Mouse (Mus musculus): Measurements from ENCODE around the gene Cacna1a.
A peak's percentile ranks its signal among the peaks of the same experiment; 100 is the strongest.

The Cacna1a gene

GRCm38 (mm10) chr8:84388275-84388674 is at the start of gene Cacna1a:
Cacna1a (plus strand) TSS chr8:84388440.
- peak; percentile 7 for DNase-seq

GRCm38 (mm10) chr8:84338493-84338892 is 49.7 kb upstream of the Cacna1a start:
- peak; percentile 16 for DNase-seq

- DNase-seq: peak; percentile 16
Measured at GRCm38 (mm10) chr8:84339320-84339719, 48.9 kb upstream of the Cacna1a start.

- DNase-seq: no peak
Measured at GRCm38 (mm10) chr8:84339867-84340266, 48.4 kb upstream of the Cacna1a start.

GRCm38 (mm10) chr8:84340671-84341070 is 47.6 kb upstream of the Cacna1a start:
- peak; percentile 19 for DNase-seq

GRCm38 (mm10) chr8:84345493-84345892 is 42.7 kb upstream of the Cacna1a start:
- no peak for DNase-seq

- DNase-seq: peak; percentile 11
Measured at GRCm38 (mm10) chr8:84346421-84346820, 41.8 kb upstream of the Cacna1a start.

- DNase-seq: no peak
Measured at GRCm38 (mm10) chr8:84349526-84349925, 38.7 kb upstream of the Cacna1a start.

GRCm38 (mm10) chr8:84350960-84351359 is 37.3 kb upstream of the Cacna1a start:
- DNase-seq: no peak

GRCm38 (mm10) chr8:84356482-84356881 is 31.8 kb upstream of the Cacna1a start:
- DNase-seq: no peak

- peak; percentile 81 for DNase-seq
Measured at GRCm38 (mm10) chr8:84357631-84358371, 30.4 kb upstream of the Cacna1a start.

- DNase-seq: peak; percentile 73
Measured at GRCm38 (mm10) chr8:84363428-84364134, 24.7 kb upstream of the Cacna1a start.

GRCm38 (mm10) chr8:84365197-84365596 is 23.0 kb upstream of the Cacna1a start:
- DNase-seq: no peak

GRCm38 (mm10) chr8:84370972-84371371 is 17.3 kb upstream of the Cacna1a start:
- DNase-seq: no peak

- DNase-seq: no peak
Measured at GRCm38 (mm10) chr8:84375038-84375437, 13.2 kb upstream of the Cacna1a start.

GRCm38 (mm10) chr8:84375803-84376202 is 12.4 kb upstream of the Cacna1a start:
- DNase-seq: no peak

GRCm38 (mm10) chr8:84376564-84376963 is 11.7 kb upstream of the Cacna1a start:
- DNase-seq: no peak

- no peak for DNase-seq
Measured at GRCm38 (mm10) chr8:84381676-84382075, 6.6 kb upstream of the Cacna1a start.

GRCm38 (mm10) chr8:84388773-84389172 is 533 bp downstream of the Cacna1a start:
- DNase-seq: peak; percentile 16

- no peak for DNase-seq
Measured at GRCm38 (mm10) chr8:84389173-84389572, 933 bp downstream of the Cacna1a start.

GRCm38 (mm10) chr8:84391611-84392010 is 3.4 kb downstream of the Cacna1a start:
- no peak for DNase-seq

- no peak for DNase-seq
Measured at GRCm38 (mm10) chr8:84395751-84396457, 7.7 kb downstream of the Cacna1a start.
